Mouse (Mus musculus): Measurements from ENCODE around the gene Ptgds.

- TF ChIP-seq CTCF (IDR thresholded peaks at IDR 0.05; ENCODE audit: insufficient read depth, low read depth, low read length) = no peak
- TF ChIP-seq POLR2A (IDR thresholded peaks at IDR 0.05; ENCODE audit: insufficient read depth, low read depth, low read length) = no peak
These were observed 35.2 kb upstream of the Ptgds start for GRCm38 (mm10) chr2:25505000-25505399.
